Mouse (Mus musculus) adrenal gland, postnatal 4 days (tissue): ENCODE measurements around the gene Gm11127. TPM values are rescaled to one million over a fixed set of nuclear protein-coding genes. Genes with fewer than 3 reads are reported as not detected.
"Not testable (repeated sequence)": the region's sequence is repeated elsewhere in the genome, so short reads cannot be mapped to it uniquely, and the experiment has no call there.

Experiments used
- DNase-seq, 2 experiments: peaks; one replicate each; pipeline ENCODE4 v3.0.0; 2021 to 2022; ENCODE audit warnings: low spot score in 2 of 2, mixed read lengths in 2 of 2
- long read RNA-seq, 2 experiments: library from polyadenylated mRNA; stranded (forward); transcript quantifications; one replicate each; pipeline ENCODE4 v2.0.0; 2021
- total RNA-seq, 2 experiments: library from RNA; stranded (reverse); gene quantifications; 2 replicates each; pipeline ENCODE4 v1.2.3; 2021

Gm11127 gene
- total RNA-seq = 1 to 10 TPM; 1.4 to 1.7 TPM
- long read RNA-seq, experiment 1 = 0 reads
- long read RNA-seq, experiment 2 = 0 reads

GRCm38 (mm10) chr17:36058362-36058761 is at the start of gene Gm11127:
Gm11127 (minus strand) TSS chr17:36058371.
- not testable (repeated sequence) for DNase-seq

- DNase-seq = not testable (repeated sequence)
These were observed 43.9 kb upstream of the Gm11127 start for GRCm38 (mm10) chr17:36102091-36102490.

GRCm38 (mm10) chr17:36099603-36100002 is 41.4 kb upstream of the Gm11127 start:
- DNase-seq = not testable (repeated sequence)

DNA sequence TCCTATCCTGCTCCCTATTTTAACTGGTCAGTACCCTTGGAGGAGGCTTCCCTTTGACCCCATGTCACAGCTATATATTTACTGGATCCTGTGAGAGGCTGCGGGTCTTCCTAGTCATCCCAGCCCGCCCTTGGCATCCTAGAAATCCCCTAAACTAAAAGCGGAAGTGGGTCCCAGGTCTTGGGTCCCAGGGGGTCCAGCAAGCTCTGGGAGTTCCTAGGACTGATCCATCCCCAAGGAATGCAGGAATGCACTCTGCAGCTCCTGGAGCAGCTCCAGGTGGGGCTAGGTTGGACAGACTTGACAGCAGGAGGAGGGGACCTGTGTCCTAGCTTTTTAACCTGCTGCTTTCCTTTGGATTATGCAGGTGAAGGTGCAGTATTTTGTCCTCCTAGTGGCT is 35.8 kb upstream of the Gm11127 start:
- DNase-seq = no peak

DNA sequence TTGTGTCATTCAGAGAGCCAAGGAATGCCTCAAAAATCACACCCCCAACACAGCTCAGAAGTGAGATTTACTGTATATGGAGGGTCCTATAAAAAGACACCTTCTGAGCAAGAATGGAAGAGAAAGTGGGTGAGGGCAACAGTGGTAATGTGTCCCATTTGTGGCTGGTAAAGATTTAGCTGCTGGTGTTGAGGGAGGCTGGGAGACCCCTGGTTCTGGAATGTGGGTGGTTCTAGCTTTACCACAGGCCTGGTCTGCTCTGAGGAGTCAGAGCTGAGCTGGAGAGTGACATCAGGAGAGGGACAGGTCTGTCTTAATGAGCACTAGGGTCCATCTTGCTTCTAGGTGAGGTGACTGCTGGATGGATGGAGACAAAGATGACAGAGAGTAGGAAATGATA is 34.3 kb upstream of the Gm11127 start:
- not testable (repeated sequence) for DNase-seq

DNA sequence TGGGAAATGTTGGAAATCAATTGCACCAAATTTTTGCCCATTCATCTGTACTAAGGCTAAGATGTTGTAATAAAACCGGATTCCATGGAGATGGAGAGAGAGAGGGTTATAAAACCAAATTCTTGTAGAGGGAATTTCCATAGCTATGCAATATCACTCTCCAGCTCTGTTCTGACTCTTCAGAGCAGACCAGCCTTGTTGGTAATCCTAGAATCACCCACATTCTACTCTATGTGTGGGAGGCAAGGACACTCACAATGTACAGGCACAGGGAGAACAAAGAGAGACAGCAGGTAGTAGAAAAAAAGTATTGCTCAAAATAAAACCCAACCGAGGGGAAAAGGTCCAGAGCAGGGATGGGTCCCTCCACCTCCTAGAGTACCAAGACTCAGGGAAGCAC is 33.8 kb upstream of the Gm11127 start:
- DNase-seq = not testable (repeated sequence)

DNA sequence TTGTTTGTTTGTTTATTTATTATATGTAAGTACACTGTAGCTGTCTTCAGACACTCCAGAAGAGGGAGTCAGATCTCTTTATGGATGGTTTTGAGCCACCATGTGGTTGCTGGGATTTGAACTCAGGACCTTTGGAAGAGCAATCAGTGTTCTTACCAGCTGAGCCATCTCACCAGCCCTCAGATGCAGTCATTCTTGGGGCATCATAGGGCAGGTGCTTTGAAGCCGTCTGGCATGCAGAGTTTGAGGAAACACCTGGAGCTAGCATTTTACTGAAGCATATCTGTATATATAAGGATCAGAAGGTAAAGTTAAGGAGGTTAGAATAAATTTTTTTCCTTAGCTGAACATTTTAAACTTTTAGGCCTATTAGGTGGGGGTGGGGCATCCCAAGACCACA is 27.8 kb upstream of the Gm11127 start:
- DNase-seq = not testable (repeated sequence)

GRCm38 (mm10) chr17:36083870-36084451 is 25.8 kb upstream of the Gm11127 start:
- no peak for DNase-seq

DNA sequence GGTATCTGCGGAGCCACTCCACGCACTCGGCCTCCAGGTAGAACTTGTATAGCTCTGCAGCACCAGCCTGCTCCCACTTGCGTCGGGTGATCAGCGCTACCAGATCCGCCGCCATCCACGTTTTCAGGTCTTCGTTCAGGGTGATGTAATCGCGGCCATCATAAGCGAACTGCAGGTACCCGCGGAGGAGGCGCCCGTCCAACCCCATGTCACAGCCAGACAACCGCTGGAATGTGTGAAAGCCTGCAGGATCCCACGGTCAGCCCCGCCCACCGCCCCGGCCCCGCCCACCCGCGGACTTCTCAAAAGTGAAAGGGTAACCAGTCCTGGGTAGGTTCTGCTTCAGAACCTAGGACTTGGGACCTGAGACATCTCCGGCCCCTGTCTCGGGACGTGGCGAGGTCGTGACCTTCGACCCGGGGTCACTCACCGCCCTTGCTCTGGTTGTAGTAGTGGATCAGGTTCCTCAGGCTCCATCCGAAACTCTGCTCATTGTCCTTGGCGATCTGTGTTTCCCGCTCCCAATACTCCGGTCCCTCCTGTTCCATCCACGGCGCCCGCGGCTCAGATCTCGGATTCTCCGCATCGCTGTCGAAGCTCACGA is 25.2 kb upstream of the Gm11127 start:
- no peak for DNase-seq

DNA sequence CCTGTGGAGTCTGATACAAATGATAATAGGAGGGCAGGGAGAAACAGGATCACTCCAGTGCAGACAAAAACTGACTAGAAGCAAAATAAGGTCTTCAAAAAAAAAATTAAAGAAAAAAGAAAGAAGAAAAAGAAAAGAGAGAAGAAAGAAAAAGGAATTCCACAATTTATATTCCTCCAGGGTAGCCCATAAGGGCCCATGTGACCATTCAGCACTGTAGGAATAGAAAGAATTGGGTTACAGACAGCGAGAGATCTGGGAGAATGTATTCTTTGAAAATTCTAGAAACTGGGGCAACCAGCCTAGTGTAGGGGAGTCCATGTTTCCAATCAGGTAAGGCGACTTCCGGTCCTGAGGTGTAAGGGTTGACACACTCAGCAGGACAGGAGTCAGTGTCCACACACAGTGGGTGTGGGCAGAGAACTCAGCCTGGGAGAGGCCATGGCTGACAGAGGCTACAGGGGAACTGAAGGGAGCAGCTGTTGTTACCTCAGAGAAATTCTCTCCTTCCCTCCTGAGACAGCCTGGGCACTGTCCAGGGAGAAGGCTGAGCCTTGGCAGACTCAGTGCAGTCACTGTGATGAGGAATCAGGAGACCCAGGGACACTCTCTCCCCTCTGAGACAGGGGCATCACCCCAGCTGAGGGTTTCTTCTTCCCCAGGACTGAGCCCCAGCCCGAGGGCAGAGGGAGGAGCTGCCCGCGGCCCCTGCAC is 24.5 kb upstream of the Gm11127 start:
- not testable (repeated sequence) for DNase-seq

- DNase-seq = not testable (repeated sequence)
These were observed 23.7 kb upstream of the Gm11127 start for GRCm38 (mm10) chr17:36081901-36082300.

- DNase-seq = peak; percentile 63 to 82
These were observed 2.7 kb upstream of the Gm11127 start for GRCm38 (mm10) chr17:36060829-36061228.

DNA sequence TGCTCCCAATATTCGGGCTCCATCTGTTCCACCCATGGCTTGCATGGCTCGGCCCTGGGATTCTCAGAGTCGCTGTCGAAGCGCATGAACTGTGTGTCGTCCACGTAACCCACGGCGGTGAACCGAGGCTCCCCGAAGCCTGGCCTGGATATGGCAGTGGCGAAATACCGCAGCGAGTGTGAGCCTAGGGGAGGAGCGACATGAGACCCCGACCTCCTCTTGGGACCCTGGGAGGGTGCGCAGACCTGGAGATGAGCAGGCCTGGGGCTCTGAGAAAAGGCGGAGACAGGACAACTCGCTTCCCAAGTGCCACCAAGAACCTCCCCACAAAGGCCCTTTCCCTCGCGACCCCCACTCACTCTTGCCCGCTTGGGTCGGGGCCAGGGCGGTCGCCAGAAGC is 244 bp downstream of the Gm11127 start:
- DNase-seq = not testable (repeated sequence)

- DNase-seq = no peak
These were observed 14.9 kb downstream of the Gm11127 start for GRCm38 (mm10) chr17:36043286-36043685.

DNA sequence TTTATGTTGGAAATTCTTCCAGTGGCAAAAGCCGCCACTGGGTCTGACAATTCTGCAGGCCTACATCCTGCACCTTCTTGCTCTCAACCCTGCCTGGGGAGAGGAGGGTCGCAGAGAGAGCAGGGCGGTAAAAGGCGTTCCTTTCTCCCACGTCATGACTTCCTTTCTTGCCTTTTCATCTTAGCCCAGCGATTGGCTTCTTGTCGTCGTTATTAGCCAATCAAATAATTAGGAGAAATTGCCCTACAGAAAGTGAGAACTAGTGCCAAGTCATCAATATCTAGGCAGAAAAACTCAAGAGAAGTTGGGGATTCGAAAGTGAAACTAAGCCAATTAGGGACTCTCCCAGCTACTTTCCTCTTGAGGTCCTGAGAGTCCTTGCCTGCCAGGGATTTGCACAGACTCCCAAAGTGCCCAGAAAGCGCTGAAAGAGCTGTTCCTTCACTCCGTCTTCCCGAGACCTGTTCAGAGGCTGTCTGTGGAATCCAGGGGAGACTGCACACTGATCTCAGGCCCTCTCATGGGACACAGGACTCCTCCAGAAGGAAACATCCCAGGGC is 15.5 kb downstream of the Gm11127 start, which contains the start of the genes H2-T22 and Gm6034:
Gene H2-T22, minus strand, starts transcription at position 138 of the 560 bp plus-strand sequence.
Gene Gm6034, plus strand, starts transcription at position 352 of the 560 bp plus-strand sequence.
- DNase-seq = peak in 1 of 2 experiments; percentile 18

DNA sequence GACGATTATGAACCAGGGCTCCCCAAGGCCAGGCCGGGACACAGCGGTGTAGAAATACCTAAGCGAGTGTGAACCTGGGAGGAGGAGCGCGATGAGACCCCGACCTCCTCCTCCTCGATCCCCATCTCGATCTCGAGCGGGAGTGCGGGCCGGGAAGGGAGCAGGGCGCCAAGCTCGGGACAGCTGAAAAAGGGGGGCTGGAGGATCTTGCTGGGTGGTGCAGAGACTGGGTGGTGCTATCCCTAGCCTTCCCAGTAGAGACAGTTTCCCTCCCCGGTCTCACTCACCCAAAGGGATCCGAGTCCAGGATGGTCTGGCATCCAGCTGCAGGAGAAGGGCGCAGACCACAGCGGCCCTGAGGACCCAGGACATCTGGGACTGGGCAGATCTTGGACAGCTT is 16.1 kb downstream of the Gm11127 start:
- DNase-seq = not testable (repeated sequence)

DNA sequence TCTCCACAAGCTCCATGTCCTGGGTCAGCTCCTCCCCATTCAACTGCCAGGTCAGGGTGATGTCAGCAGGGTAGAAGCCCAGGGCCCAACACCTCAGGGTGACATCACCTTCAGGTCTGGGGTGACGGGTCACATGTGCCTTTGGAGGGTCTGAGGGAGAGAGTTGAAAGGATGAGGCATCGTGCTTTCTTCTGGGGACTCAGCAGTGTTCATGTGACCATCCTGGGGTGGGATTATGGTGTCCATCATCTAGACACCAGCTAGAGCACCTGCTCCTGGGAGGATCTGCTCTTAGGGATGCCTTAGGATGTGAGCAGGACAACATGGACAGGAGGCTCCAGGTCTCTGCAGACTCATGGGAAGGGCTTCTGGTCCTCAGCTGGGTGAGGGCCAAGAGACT is 17.6 kb downstream of the Gm11127 start:
- not testable (repeated sequence) for DNase-seq

DNA sequence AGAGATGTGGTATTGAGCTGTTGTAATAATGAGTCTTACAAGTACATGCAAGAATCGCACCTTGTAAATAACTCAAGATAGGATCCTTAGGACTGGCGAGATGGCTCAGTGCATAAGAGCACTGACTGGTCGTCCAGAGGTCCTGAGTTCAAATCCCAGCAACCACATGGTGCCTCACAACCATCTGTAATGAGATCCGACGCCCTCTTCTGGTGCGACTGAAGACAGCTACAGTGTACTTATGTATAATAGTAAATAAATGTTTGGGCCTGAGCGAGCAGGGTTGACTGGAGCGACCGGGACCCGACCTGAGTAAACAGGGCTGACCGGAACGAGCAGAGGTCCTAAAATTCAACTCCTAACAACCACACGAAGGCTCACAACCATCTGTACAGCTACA is 22.0 kb downstream of the Gm11127 start:
- not testable (repeated sequence) for DNase-seq

GRCm38 (mm10) chr17:36035010-36035638 is 23.0 kb downstream of the Gm11127 start:
- peak in 1 of 2 experiments; percentile 16 for DNase-seq

GRCm38 (mm10) chr17:36034524-36034923 is 23.6 kb downstream of the Gm11127 start:
- DNase-seq = not testable (repeated sequence)

GRCm38 (mm10) chr17:36032351-36032875 is 25.8 kb downstream of the Gm11127 start, which contains the start of gene H2-T23:
H2-T23 (minus strand) TSS chr17:36032855.
- peak in 1 of 2 experiments; percentile 32 for DNase-seq
